Mouse (Mus musculus): ENCODE data around the gene Mgat3. TPM values are rescaled to one million over a fixed set of nuclear protein-coding genes. Genes with fewer than 3 reads are reported as not detected.
A peak's percentile ranks its signal among the peaks of the same experiment; 100 is the strongest.

The Mgat3 gene
- polyA plus RNA-seq, 1 experiment from 2014 or later, result 5.8 TPM

GRCm38 (mm10) chr15:80256656-80257601, 83.4 kb downstream of the Mgat3 start:
- Histone ChIP-seq H3K27ac (replicated peaks) (peak overlapping the region; percentile 100), H3K27me3 (ENCODE audit: control insufficient read depth, insufficient read depth, low read length) (no peaks in the 10 kb centered on the region), H3K4me1 (replicated peaks; ENCODE audit: control insufficient read depth, insufficient read depth) (peaks cover 9% of the 10 kb centered on the region), H3K36me3 (ENCODE audit: control insufficient read depth, insufficient read depth, low read length) (peaks cover 18% of the 10 kb centered on the region), H3K9ac (ENCODE audit: low read length) (peak overlapping the region; percentile 100), H3K4me2 (replicated peaks; ENCODE audit: low read depth) (peak overlapping the region; percentile 88), H3K9me3 (ENCODE audit: control insufficient read depth, low read length) (no peaks in the 10 kb centered on the region), H3K4me3 (ENCODE audit: low read depth, low read length) (peak overlapping the region; percentile 98)
- DNase-seq (ENCODE audit: low spot score), result no peak
- TF ChIP-seq EP300 (optimal IDR thresholded peaks at IDR 0.05) (peak; percentile 12), CTCF (IDR thresholded peaks at IDR 0.05; ENCODE audit: low read depth) (no peak)
- WGBS, result 38% methylated on average over 12 of the region's 12 CpGs
- ATAC-seq (ENCODE audit: low FRiP score, low TSS enrichment), result no peak

- Histone ChIP-seq H3K4me2 (replicated peaks; ENCODE audit: low read depth) (peak overlapping the region; percentile 88; the same call in 1 of the 2 replicates), H3K4me3 (ENCODE audit: low read depth, low read length) (peak overlapping the region; percentile 98; the same call in 1 of the 2 replicates), H3K27me3 (ENCODE audit: control insufficient read depth, insufficient read depth, low read length) (no peaks in the 10 kb centered on the region), H3K27ac (replicated peaks) (peak overlapping the region; percentile 100), H3K9ac (ENCODE audit: low read length) (no peak overlapping the region), H3K36me3 (ENCODE audit: control insufficient read depth, insufficient read depth, low read length) (peaks cover 18% of the 10 kb centered on the region), H3K4me1 (replicated peaks; ENCODE audit: control insufficient read depth, insufficient read depth) (peaks cover 9% of the 10 kb centered on the region), H3K9me3 (ENCODE audit: control insufficient read depth, low read length) (no peaks in the 10 kb centered on the region)
- peak; percentile 33 for ATAC-seq (ENCODE audit: low FRiP score, low TSS enrichment)
- no peak for TF ChIP-seq CTCF (IDR thresholded peaks at IDR 0.05; ENCODE audit: low read depth)
- TF ChIP-seq EP300 (optimal IDR thresholded peaks at IDR 0.05), result peak; percentile 14
- peak; percentile 68 for DNase-seq (ENCODE audit: low spot score)
- WGBS, result 6% methylated on average over 4 of the region's 4 CpGs
These were observed 84.2 kb downstream of the Mgat3 start for GRCm38 (mm10) chr15:80257602-80258239.

DNA sequence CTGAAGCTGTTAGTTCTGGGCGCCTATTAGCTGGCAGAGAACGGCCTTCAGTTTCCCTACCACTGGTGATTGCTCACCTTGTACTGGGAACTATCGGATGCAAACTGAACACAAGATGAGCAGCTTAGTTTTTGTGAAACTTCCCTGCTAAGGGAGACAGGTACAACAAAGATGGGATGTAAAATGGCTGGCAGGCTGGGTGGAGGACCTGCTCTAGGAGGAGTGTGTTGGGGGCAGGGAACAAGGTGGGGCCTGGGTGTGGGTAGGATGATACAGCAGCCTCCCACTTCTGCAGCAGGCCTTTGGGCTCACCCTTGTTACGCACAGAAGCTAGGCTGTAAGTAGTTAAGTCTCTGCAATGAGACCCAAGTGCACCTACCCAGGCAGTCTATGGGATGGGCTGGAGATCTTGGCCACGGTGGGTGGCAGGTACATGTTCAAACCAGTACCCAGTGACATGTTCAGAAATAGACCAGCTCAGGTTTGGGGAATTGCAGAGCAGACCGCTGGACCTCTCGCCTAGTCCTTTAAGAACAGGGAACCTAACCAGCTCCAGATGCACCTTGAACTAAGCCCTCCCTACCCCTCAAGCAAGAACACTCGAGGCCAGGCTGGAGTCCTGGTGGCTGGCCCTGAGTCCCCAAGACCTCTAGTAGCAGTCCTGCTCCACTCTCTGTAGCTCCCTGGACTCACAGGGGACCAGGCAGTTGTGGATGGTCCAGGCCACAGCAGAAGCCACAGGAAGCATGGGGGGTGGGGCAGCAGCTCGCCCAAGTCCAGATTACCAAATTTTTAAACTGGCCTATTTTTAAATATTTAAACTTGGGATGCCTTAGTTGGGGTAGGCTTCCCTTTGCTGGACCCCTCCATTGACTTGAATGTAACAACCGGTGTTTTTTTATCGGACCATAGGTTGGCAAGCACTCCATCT, 85.0 kb downstream of the Mgat3 start:
- Histone ChIP-seq H3K9ac (ENCODE audit: low read length) (no peak overlapping the region), H3K36me3 (ENCODE audit: control insufficient read depth, insufficient read depth, low read length) (peaks cover 18% of the 10 kb centered on the region), H3K4me3 (ENCODE audit: low read depth, low read length) (no peak overlapping the region), H3K27ac (replicated peaks) (peak overlapping the region; percentile 100), H3K4me2 (replicated peaks; ENCODE audit: low read depth) (peak overlapping the region; percentile 88; the same call in 1 of the 2 replicates), H3K4me1 (replicated peaks; ENCODE audit: control insufficient read depth, insufficient read depth) (peaks cover 9% of the 10 kb centered on the region), H3K9me3 (ENCODE audit: control insufficient read depth, low read length) (no peaks in the 10 kb centered on the region), H3K27me3 (ENCODE audit: control insufficient read depth, insufficient read depth, low read length) (no peaks in the 10 kb centered on the region)
- DNase-seq (ENCODE audit: low spot score), result peak; percentile 73
- ATAC-seq (ENCODE audit: low FRiP score, low TSS enrichment), result no peak; the same call in 1 of the 2 replicates
- TF ChIP-seq EP300 (optimal IDR thresholded peaks at IDR 0.05), result no peak
- TF ChIP-seq CTCF (IDR thresholded peaks at IDR 0.05; ENCODE audit: low read depth), result no peak
- WGBS, result 40% methylated on average over 11 of the region's 11 CpGs

DNA sequence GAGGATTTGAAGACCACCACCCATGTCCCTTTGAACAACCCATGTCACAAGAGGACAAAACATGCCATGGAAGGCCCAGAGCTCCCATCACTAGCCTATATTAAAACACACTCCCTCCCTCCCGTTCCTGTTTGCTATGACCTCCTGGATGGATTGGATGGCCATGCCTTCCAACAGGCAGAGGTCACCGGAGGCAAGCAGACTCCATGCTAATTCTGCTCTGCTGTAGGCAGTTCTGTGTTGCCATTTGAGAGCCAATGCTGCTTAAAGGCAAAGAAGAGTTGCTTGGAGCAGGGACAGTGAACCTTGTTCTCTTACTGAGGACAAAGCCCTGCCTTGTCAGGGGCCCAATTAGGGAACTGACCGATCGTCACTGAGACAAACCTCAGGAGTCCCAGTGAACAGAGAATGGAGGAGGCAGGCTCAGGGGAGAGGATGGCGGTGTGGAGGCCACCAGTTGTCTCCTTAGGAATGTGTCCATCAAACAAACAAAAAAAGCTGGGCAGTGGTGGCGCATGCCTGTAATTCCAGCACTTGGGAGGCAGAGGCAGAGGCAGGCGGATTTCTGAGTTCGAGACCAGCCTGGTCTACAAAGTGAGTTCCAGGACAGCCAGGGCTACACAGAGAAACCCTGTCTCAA, 86.0 kb downstream of the Mgat3 start:
- Histone ChIP-seq H3K4me1 (replicated peaks; ENCODE audit: control insufficient read depth, insufficient read depth) (peaks cover 7% of the 10 kb centered on the region), H3K9ac (ENCODE audit: low read length) (no peak overlapping the region), H3K27me3 (ENCODE audit: control insufficient read depth, insufficient read depth, low read length) (no peaks in the 10 kb centered on the region), H3K9me3 (ENCODE audit: control insufficient read depth, low read length) (no peaks in the 10 kb centered on the region), H3K36me3 (ENCODE audit: control insufficient read depth, insufficient read depth, low read length) (peaks cover 18% of the 10 kb centered on the region), H3K27ac (replicated peaks) (no peak overlapping the region), H3K4me2 (replicated peaks; ENCODE audit: low read depth) (no peak overlapping the region), H3K4me3 (ENCODE audit: low read depth, low read length) (no peak overlapping the region)
- ATAC-seq (ENCODE audit: low FRiP score, low TSS enrichment) (no peak), DNase-seq (ENCODE audit: low spot score) (no peak)
- no peak for TF ChIP-seq CTCF (IDR thresholded peaks at IDR 0.05; ENCODE audit: low read depth)
- TF ChIP-seq EP300 (optimal IDR thresholded peaks at IDR 0.05), result no peak
- 80% methylated on average over 8 of the region's 8 CpGs for WGBS

DNA sequence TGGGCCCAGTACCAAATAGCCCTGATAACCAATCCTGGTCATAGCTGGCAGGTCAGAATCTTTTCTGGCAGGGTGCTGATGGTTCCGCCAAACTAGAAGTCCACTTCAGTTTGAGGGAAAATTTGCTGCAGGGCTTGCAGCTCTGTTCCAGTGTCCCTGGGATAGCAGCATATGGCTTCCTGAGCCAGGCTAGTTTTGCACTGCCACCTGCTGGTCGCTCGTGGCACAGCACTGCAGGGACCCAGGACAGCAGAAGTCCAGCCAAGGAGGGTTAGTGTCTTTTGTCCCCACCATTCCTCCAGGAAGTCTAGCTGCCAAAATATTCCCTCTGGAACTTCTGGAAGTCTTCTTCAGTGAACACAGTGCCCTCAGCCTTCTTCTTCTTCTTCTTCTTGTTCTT, 87.2 kb downstream of the Mgat3 start:
- Histone ChIP-seq H3K4me1 (replicated peaks; ENCODE audit: control insufficient read depth, insufficient read depth) (peaks cover 7% of the 10 kb centered on the region; the same call in 1 of the 2 replicates), H3K9me3 (ENCODE audit: control insufficient read depth, low read length) (no peaks in the 10 kb centered on the region), H3K27me3 (ENCODE audit: control insufficient read depth, insufficient read depth, low read length) (no peaks in the 10 kb centered on the region), H3K27ac (replicated peaks) (no peak overlapping the region), H3K4me3 (ENCODE audit: low read depth, low read length) (no peak overlapping the region), H3K36me3 (ENCODE audit: control insufficient read depth, insufficient read depth, low read length) (peaks cover 18% of the 10 kb centered on the region), H3K9ac (ENCODE audit: low read length) (no peak overlapping the region), H3K4me2 (replicated peaks; ENCODE audit: low read depth) (no peak overlapping the region)
- DNase-seq (ENCODE audit: low spot score) (peak; percentile 88), ATAC-seq (ENCODE audit: low FRiP score, low TSS enrichment) (no peak)
- 8% methylated on average over 3 of the region's 3 CpGs for WGBS
- peak; percentile 95 for TF ChIP-seq CTCF (IDR thresholded peaks at IDR 0.05; ENCODE audit: low read depth)
- no peak for TF ChIP-seq EP300 (optimal IDR thresholded peaks at IDR 0.05)
